Mouse (Mus musculus): Measurements from ENCODE around the gene Pla2g10.

DNA sequence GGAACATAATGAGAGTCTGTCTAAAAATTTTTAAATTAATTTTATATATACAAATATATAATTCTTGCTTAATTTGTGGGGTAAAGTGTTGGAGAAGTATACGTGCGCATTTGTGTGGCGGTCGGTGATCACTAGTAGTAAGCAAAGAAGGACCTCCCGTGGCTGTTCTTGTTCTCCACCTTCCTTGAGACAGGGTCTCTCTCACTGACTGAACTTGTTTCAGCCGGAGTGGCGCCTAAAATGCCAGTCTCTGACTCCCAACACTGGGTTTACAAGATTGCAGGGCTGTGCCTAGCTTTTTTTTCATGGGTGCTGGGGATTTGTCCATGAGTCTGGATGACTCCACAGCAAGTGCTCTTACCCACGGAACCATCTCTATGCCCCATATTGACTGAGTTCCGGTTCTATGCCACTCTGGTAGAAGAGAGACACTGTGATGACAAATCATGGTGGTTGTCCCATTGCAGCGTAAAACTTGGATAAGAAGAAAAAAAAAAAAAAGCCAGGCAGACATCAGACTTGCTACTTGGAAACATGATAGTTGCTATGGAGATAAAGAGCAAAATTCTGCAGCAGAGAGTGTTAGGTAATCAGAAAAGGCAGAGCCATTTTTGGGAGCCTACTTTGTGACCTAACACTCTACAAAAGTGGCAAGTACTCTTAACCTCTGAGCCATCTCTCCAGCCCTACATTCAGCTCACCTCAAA is 62.2 kb downstream of the Pla2g10 start:
- TF ChIP-seq EP300 (IDR thresholded peaks at IDR 0.05; ENCODE audit: low read depth) (no peak), CTCF (IDR thresholded peaks at IDR 0.05; ENCODE audit: low read depth) (no peak)

Data from liver, postnatal 0 days (tissue).